In genomic region chr4:131836351-131836881, GRCm38 (mm10) we compare ENCODE assay signal across 8 mouse cellular contexts. TPM values are rescaled to one million over a fixed set of nuclear protein-coding genes. Genes with fewer than 3 reads are reported as not detected.
DNase-seq lines count a peak whose midpoint lies in the region; ATAC-seq and TF ChIP-seq lines count a peak whose summit lies in the region.

No protein-coding gene starts in this region.

- H3K4me3 ChIP-seq in cerebellum, adult 2 months (replicated peaks; ENCODE audit: insufficient read depth, low read depth, low read length), result peak overlapping the region; percentile 71
- peak overlapping the region; percentile 71 for H3K4me3 ChIP-seq in intestine, embryonic 16.5 days (ENCODE audit: low read length)

- H3K9ac ChIP-seq in intestine, embryonic 16.5 days (ENCODE audit: low read depth, low read length), result peak overlapping the region; percentile 76

- WGBS in cerebellum, adult 2 months, result 5% methylated on average over 39 of the region's 39 CpGs
- 3% methylated on average over 39 of the region's 39 CpGs for whole genome bisulfite sequencing in intestine, embryonic 16.5 days

- no peak for ATAC-seq in cerebellum, adult (ENCODE audit: insufficient number of reproducible peaks, low FRiP score, low TSS enrichment)
- ATAC-seq in intestine, embryonic 16.5 days, result peak; percentile 17; the same call in 1 of the 2 replicates

- H3K27me3 ChIP-seq in cerebellum, adult 2 months (ENCODE audit: control insufficient read depth, insufficient read depth, low read length), result no peaks in the 10 kb centered on the region
- peaks cover 12% of the 10 kb centered on the region; the same call in 1 of the 2 replicates for H3K27me3 ChIP-seq in intestine, embryonic 16.5 days (replicated peaks; ENCODE audit: control insufficient read depth, insufficient read depth, low read length)

- no peaks in the 10 kb centered on the region for H3K9me3 ChIP-seq in intestine, embryonic 16.5 days (ENCODE audit: control insufficient read depth, low read length)

- peaks cover 16% of the 10 kb centered on the region for H3K4me1 ChIP-seq in cerebellum, adult 2 months (ENCODE audit: control insufficient read depth, insufficient read depth, low read length)
- peaks cover 11% of the 10 kb centered on the region for H3K4me1 ChIP-seq in intestine, embryonic 16.5 days (ENCODE audit: control insufficient read depth, insufficient read depth, low read length)

- intact Hi-C loops in gastrocnemius, postnatal 36 days (cut with DNase I), result loop anchor here (2.0 to 10.0 kb wide), 7 partner anchors 54 to 874 kb away; no protein-coding TSS in a partner anchor

- H3K27ac ChIP-seq in cerebellum, adult 2 months (ENCODE audit: insufficient read depth, low read length), result no peak overlapping the region
- H3K27ac ChIP-seq in intestine, embryonic 16.5 days (ENCODE audit: low read length), result no peak overlapping the region

- H3K4me2 ChIP-seq in intestine, embryonic 16.5 days (ENCODE audit: low read depth, low read length), result peak overlapping the region; percentile 100

- DNase-seq in cerebellum, adult 11 months, result peak; percentile 34
- peak; percentile 44 to 54 for DNase-seq in cerebellum, adult 2 months
- DNase-seq in gastrocnemius, postnatal 36 days, result peak; percentile 20 to 35
- peak; percentile 64 to 74 for DNase-seq in lung, adult 18-20 months
- DNase-seq in retina, embryonic 14.5 days (ENCODE audit: low spot score), result peak; percentile 58
- no peak for DNase-seq in T-cell, adult 2 months (ENCODE audit: low spot score)

- H3K36me3 ChIP-seq in intestine, embryonic 16.5 days (ENCODE audit: control insufficient read depth, insufficient read depth, low read length), result no peaks in the 10 kb centered on the region

- TF ChIP-seq POLR2A in cerebellum, adult 2 months (IDR thresholded peaks at IDR 0.05; ENCODE audit: borderline replicate concordance, insufficient read depth, low read length), result no peak

- TF ChIP-seq CTCF in cerebellum, adult 2 months (IDR thresholded peaks at IDR 0.05; ENCODE audit: borderline replicate concordance, insufficient read depth, low read depth, low read length), result no peak

RNA-seq across cellular contexts. Expression of gene Ptpru, which starts 1.7 kb away (rescaled TPM):
- 46.1 and 47.3 TPM in 2 replicates for polyA plus RNA-seq in cerebellum, adult 2 months (2012; rRNA removed)
- total RNA-seq in gastrocnemius, postnatal 36 days (2021), result 1 to 10 TPM in 1 of 2 experiments, under 1 TPM in 1; 0.56 to 1.9 TPM
- polyA plus RNA-seq in intestine, embryonic 16.5 days (2015; fragmentation: Nextera tagmentation; extraction: Ambion mirVana), result 4.7 and 4.8 TPM in 2 replicates

RNA-seq across cellular contexts. Expression of gene Mecr, which starts 6.9 kb away (rescaled TPM):
- 41.0 and 43.8 TPM in 2 replicates for polyA plus RNA-seq in cerebellum, adult 2 months (2012; rRNA removed)
- total RNA-seq in gastrocnemius, postnatal 36 days (2021), result 10 to 100 TPM; 17.3 to 20.8 TPM
- polyA plus RNA-seq in intestine, embryonic 16.5 days (2015; fragmentation: Nextera tagmentation; extraction: Ambion mirVana), result 81.6 and 86.6 TPM in 2 replicates

RNA-seq across cellular contexts. Expression of gene Srsf4, which starts 37.0 kb away (rescaled TPM):
- 77.6 and 81.9 TPM in 2 replicates for polyA plus RNA-seq in cerebellum, adult 2 months (2012; rRNA removed)
- total RNA-seq in gastrocnemius, postnatal 36 days (2021), result 10 to 100 TPM; 27.8 to 28.4 TPM
- 68.6 and 75.2 TPM in 2 replicates for polyA plus RNA-seq in intestine, embryonic 16.5 days (2015; fragmentation: Nextera tagmentation; extraction: Ambion mirVana)
